Mouse (Mus musculus) lung, adult 18-20 months (tissue): ENCODE measurements around the gene Myo1c.
"Not testable (repeated sequence)": the region's sequence is repeated elsewhere in the genome, so short reads cannot be mapped to it uniquely, and the experiment has no call there.

Experiments used
- DNase-seq, 2 experiments: peaks; one replicate each; pipeline ENCODE4 v3.0.0; 2022; ENCODE audit warnings: mixed read lengths in 2 of 2

Myo1c gene

GRCm38 (mm10) chr11:75669176-75669852 lies 19.0 kb downstream of the Myo1c start:
- DNase-seq = no peak

- no peak for DNase-seq
These were observed 19.5 kb downstream of the Myo1c start for GRCm38 (mm10) chr11:75669853-75670200.

GRCm38 (mm10) chr11:75671426-75672180 lies 21.3 kb downstream of the Myo1c start:
- no peak for DNase-seq

GRCm38 (mm10) chr11:75673411-75673810 lies 23.1 kb downstream of the Myo1c start:
- DNase-seq = no peak

- no peak for DNase-seq
These were observed 24.6 kb downstream of the Myo1c start for GRCm38 (mm10) chr11:75674875-75675274.

GRCm38 (mm10) chr11:75677881-75678746 lies 27.8 kb downstream of the Myo1c start:
- DNase-seq = no peak

GRCm38 (mm10) chr11:75678747-75679438 lies 28.6 kb downstream of the Myo1c start, which contains the start of gene Crk:
Crk (plus strand) TSS chr11:75679259.
- peak; percentile 99 for DNase-seq

- DNase-seq = peak; percentile 72 to 78
These were observed 29.3 kb downstream of the Myo1c start for GRCm38 (mm10) chr11:75679439-75680171.

- no peak for DNase-seq
These were observed 34.2 kb downstream of the Myo1c start for GRCm38 (mm10) chr11:75684462-75684861.

GRCm38 (mm10) chr11:75684956-75685355 lies 34.7 kb downstream of the Myo1c start:
- no peak for DNase-seq

GRCm38 (mm10) chr11:75687343-75687993 lies 37.2 kb downstream of the Myo1c start:
- no peak for DNase-seq

GRCm38 (mm10) chr11:75688132-75688531 lies 37.8 kb downstream of the Myo1c start:
- DNase-seq = no peak

- no peak for DNase-seq
These were observed 39.7 kb downstream of the Myo1c start for GRCm38 (mm10) chr11:75689977-75690376.

GRCm38 (mm10) chr11:75691047-75691446 lies 40.7 kb downstream of the Myo1c start:
- no peak for DNase-seq

GRCm38 (mm10) chr11:75693570-75693969 lies 43.3 kb downstream of the Myo1c start:
- no peak for DNase-seq

GRCm38 (mm10) chr11:75697464-75697863 lies 47.2 kb downstream of the Myo1c start:
- DNase-seq = not testable (repeated sequence)

GRCm38 (mm10) chr11:75700557-75700956 lies 50.3 kb downstream of the Myo1c start:
- DNase-seq = no peak

- no peak for DNase-seq
These were observed 52.5 kb downstream of the Myo1c start for GRCm38 (mm10) chr11:75702761-75703160.

- no peak for DNase-seq
These were observed 53.4 kb downstream of the Myo1c start for GRCm38 (mm10) chr11:75703748-75704147.

GRCm38 (mm10) chr11:75713949-75714348 lies 63.6 kb downstream of the Myo1c start:
- DNase-seq = peak in 1 of 2 experiments; percentile 33

GRCm38 (mm10) chr11:75715556-75715955 lies 65.3 kb downstream of the Myo1c start:
- DNase-seq = no peak
